Mouse (Mus musculus) hindbrain, embryonic 11.5 days (tissue): ENCODE data around the gene Pex1. TPM values are rescaled to one million over a fixed set of nuclear protein-coding genes. Genes with fewer than 3 reads are reported as not detected.

Source experiments
- ATAC-seq: fragments of 200-750 bp; cut with Nextera tagmentation; 2 replicates; pipeline ENCODE4 v1.8.0; 2017; ENCODE audit warnings: mild to moderate bottlenecking, moderate TSS enrichment, moderate library complexity; ENCODE audit not compliant: low FRiP score
- DNase-seq: peaks from one replicate; pipeline ENCODE4 v3.0.0-alpha.2; 2015; ENCODE audit warnings: low spot score
- H3K27ac ChIP-seq: fragments of 300-500 bp; sonication (generic); 2 replicates; pipeline ENCODE4 v1.5.1; 2014; ENCODE audit warnings: mild to moderate bottlenecking, low read depth, low read length
- H3K27me3 ChIP-seq: fragments of 300-500 bp; sonication (generic); 2 replicates; pipeline ENCODE4 v1.6.1; 2014; ENCODE audit warnings: mild to moderate bottlenecking, low read length, moderate library complexity, mixed read lengths; ENCODE audit not compliant: control insufficient read depth, insufficient read depth
- H3K36me3 ChIP-seq: fragments of 300-500 bp; sonication (generic); 2 replicates; pipeline ENCODE4 v1.6.1; 2014; ENCODE audit warnings: mild to moderate bottlenecking, low read length, moderate library complexity, mixed read lengths; ENCODE audit not compliant: control insufficient read depth, insufficient read depth
- H3K4me1 ChIP-seq: fragments of 300-500 bp; sonication (generic); replicated peaks from 2 replicates; pipeline ENCODE4 v1.6.1; 2014; ENCODE audit warnings: low read length, mixed read lengths; ENCODE audit not compliant: control insufficient read depth, insufficient read depth
- H3K4me2 ChIP-seq: fragments of 300-500 bp; sonication (generic); replicated peaks from 2 replicates; pipeline ENCODE4 v1.6.1; 2014; ENCODE audit warnings: mild to moderate bottlenecking, low read depth, low read length
- H3K4me3 ChIP-seq: fragments of 300-500 bp; sonication (generic); 2 replicates; pipeline ENCODE4 v1.5.1; 2014; ENCODE audit warnings: low read depth, low read length
- H3K9ac ChIP-seq: fragments of 300-500 bp; sonication (generic); 2 replicates; pipeline ENCODE4 v1.6.1; 2014; ENCODE audit warnings: low read depth, low read length
- H3K9me3 ChIP-seq: fragments of 300-500 bp; sonication (generic); 2 replicates; pipeline ENCODE4 v1.6.1; 2016; ENCODE audit warnings: low read length; ENCODE audit not compliant: control insufficient read depth
- WGBS: fragments of 180-500 bp; shearing (Covaris S2); extraction: QIAGEN DNeasy Blood & Tissue Kit; methylation state at CpG from one replicate; pipeline ENCODE4 v1.1.7; 2014; 5-methylcytosine and 5-hydroxymethylcytosine counted together
- polyA plus RNA-seq: library from polyadenylated mRNA; unstranded; fragments of >200 nt; fragmentation: Nextera tagmentation; extraction: Ambion mirVana; gene quantifications from 2 replicates; pipeline ENCODE4 v1.2.1, GENCODE M21; 2014

Pex1 gene
- polyA plus RNA-seq, 1 experiment from 2014 or later, result 18.5 TPM

- no peak overlapping the region for H3K4me2 ChIP-seq
- no peak overlapping the region for H3K4me3 ChIP-seq
- H3K27me3 ChIP-seq, result no peaks in the 10 kb centered on the region
- H3K27ac ChIP-seq, result no peak overlapping the region
- DNase-seq (no peak), ATAC-seq (no peak)
- 63% methylated on average over 16 of the region's 16 CpGs for WGBS
- H3K4me1 ChIP-seq, result no peaks in the 10 kb centered on the region
- 0 out of 2 replicates have a peak, but pooled peaks cover 2% of the 10 kb centered on the region for H3K36me3 ChIP-seq
- H3K9ac ChIP-seq, result no peak overlapping the region
- no peaks in the 10 kb centered on the region for H3K9me3 ChIP-seq
These were observed 35.8 kb downstream of the Pex1 start for GRCm38 (mm10) chr5:3631512-3632271.

GRCm38 (mm10) chr5:3632285-3632684 is 36.4 kb downstream of the Pex1 start:
- no peaks in the 10 kb centered on the region for H3K27me3 ChIP-seq
- no peaks in the 10 kb centered on the region for H3K9me3 ChIP-seq
- H3K4me2 ChIP-seq, result no peak overlapping the region
- ATAC-seq (no peak), DNase-seq (no peak)
- H3K36me3 ChIP-seq, result 0 out of 2 replicates have a peak, but pooled peaks cover 2% of the 10 kb centered on the region
- no peak overlapping the region for H3K4me3 ChIP-seq
- 86% methylated on average over 5 of the region's 5 CpGs for WGBS
- H3K27ac ChIP-seq, result no peak overlapping the region
- H3K9ac ChIP-seq, result no peak overlapping the region
- H3K4me1 ChIP-seq, result no peaks in the 10 kb centered on the region

GRCm38 (mm10) chr5:3633315-3633714 is 37.4 kb downstream of the Pex1 start:
- Histone ChIP-seq H3K27me3 (no peaks in the 10 kb centered on the region), H3K4me2 (no peak overlapping the region), H3K4me3 (no peak overlapping the region), H3K36me3 (0 out of 2 replicates have a peak, but pooled peaks cover 2% of the 10 kb centered on the region), H3K4me1 (no peaks in the 10 kb centered on the region), H3K27ac (no peak overlapping the region), H3K9ac (no peak overlapping the region), H3K9me3 (no peaks in the 10 kb centered on the region)
- DNase-seq (no peak), ATAC-seq (no peak)
- 96% methylated on average over 13 of the region's 13 CpGs for WGBS

DNA sequence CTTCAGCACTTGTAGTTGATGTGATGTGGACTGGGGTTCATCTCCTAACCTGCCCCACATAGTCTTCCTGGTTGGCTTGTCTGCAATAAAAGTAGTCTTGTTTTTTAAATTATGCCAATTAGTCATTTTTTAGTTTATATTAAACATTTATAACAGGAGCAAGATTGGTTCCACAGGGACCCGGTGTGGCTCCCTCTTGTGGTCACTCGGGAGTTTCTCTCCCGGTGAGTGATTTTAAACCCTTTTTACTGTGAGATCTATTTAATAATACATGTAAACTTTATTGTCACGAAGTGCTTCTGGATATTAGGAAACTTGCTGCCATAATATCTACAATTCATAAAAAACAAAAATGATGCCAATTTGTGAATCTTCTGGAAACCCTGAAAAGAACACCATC is 38.1 kb downstream of the Pex1 start:
- Histone ChIP-seq H3K27me3 (no peaks in the 10 kb centered on the region), H3K4me1 (no peaks in the 10 kb centered on the region), H3K4me3 (no peak overlapping the region), H3K4me2 (no peak overlapping the region), H3K36me3 (0 out of 2 replicates have a peak, but pooled peaks cover 2% of the 10 kb centered on the region), H3K9ac (no peak overlapping the region), H3K9me3 (no peaks in the 10 kb centered on the region), H3K27ac (no peak overlapping the region)
- WGBS, result 71% methylated on average over 4 of the region's 4 CpGs
- peak; percentile 21 for DNase-seq
- no peak for ATAC-seq

DNA sequence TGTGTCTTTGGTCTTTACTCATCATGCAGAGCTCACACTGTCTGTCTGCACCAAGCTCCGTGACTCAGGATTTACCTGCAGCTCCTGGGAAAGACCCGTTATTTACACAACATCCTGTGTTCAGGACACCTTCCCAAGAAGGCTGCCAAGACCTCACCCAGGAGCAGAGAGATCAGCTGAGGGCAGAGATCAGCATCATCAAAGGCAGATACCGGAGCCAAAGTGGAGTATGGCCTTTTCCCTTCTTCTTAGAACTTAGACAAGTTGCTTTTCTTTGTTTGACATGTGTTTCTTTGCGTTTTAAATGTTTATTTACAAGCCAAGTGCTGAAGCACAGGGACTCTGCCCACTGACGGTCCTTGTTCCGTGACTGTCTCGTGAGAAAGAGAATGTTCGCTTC is 39.4 kb downstream of the Pex1 start:
- H3K9me3 ChIP-seq, result no peaks in the 10 kb centered on the region

GRCm38 (mm10) chr5:3644621-3645020 is 48.8 kb downstream of the Pex1 start:
- ATAC-seq, result no peak
- Histone ChIP-seq H3K9me3 (no peaks in the 10 kb centered on the region), H3K36me3 (0 out of 2 replicates have a peak, but pooled peaks cover 2% of the 10 kb centered on the region), H3K4me2 (no peak overlapping the region), H3K4me1 (no peaks in the 10 kb centered on the region), H3K27ac (no peak overlapping the region), H3K4me3 (no peak overlapping the region), H3K27me3 (no peaks in the 10 kb centered on the region), H3K9ac (no peak overlapping the region)
- 95% methylated on average over 6 of the region's 6 CpGs for WGBS
- DNase-seq, result no peak

More for the DNA sequence above, 39.4 kb downstream of the Pex1 start:
- no peak overlapping the region for H3K9ac ChIP-seq
- ATAC-seq (no peak), DNase-seq (no peak)
- H3K27ac ChIP-seq, result no peak overlapping the region
- no peak overlapping the region for H3K4me2 ChIP-seq
- WGBS, result 90% methylated on average over 8 of the region's 8 CpGs
- no peak overlapping the region for H3K4me3 ChIP-seq
- 0 out of 2 replicates have a peak, but pooled peaks cover 2% of the 10 kb centered on the region for H3K36me3 ChIP-seq
- no peaks in the 10 kb centered on the region for H3K27me3 ChIP-seq
- no peaks in the 10 kb centered on the region for H3K4me1 ChIP-seq

GRCm38 (mm10) chr5:3645326-3645725 is 49.5 kb downstream of the Pex1 start:
- DNase-seq, result no peak
- no peak overlapping the region for H3K4me3 ChIP-seq
- no peak for ATAC-seq
- no peak overlapping the region for H3K4me2 ChIP-seq
- H3K4me1 ChIP-seq, result no peaks in the 10 kb centered on the region
- no peaks in the 10 kb centered on the region for H3K27me3 ChIP-seq
- H3K9me3 ChIP-seq, result no peaks in the 10 kb centered on the region
- no peak overlapping the region for H3K27ac ChIP-seq
- WGBS, result 89% methylated on average over 6 of the region's 6 CpGs
- H3K36me3 ChIP-seq, result 0 out of 2 replicates have a peak, but pooled peaks cover 2% of the 10 kb centered on the region
- H3K9ac ChIP-seq, result no peak overlapping the region

GRCm38 (mm10) chr5:3646539-3646938 is 50.7 kb downstream of the Pex1 start:
- WGBS, result 26% methylated on average over 6 of the region's 6 CpGs

More at GRCm38 (mm10) chr5:3646539-3646938, 50.7 kb downstream of the Pex1 start:
- Histone ChIP-seq H3K9ac (peak overlapping the region; percentile 93), H3K27me3 (no peaks in the 10 kb centered on the region), H3K9me3 (no peaks in the 10 kb centered on the region), H3K4me2 (peak overlapping the region; percentile 56), H3K36me3 (0 out of 2 replicates have a peak, but pooled peaks cover 2% of the 10 kb centered on the region), H3K4me3 (peak overlapping the region; percentile 95), H3K27ac (no peak overlapping the region), H3K4me1 (no peaks in the 10 kb centered on the region)
- no peak for ATAC-seq
- DNase-seq, result peak; percentile 9
